Comparison of ENCODE assay signal across 9 mouse cellular contexts in the genomic region with DNA sequence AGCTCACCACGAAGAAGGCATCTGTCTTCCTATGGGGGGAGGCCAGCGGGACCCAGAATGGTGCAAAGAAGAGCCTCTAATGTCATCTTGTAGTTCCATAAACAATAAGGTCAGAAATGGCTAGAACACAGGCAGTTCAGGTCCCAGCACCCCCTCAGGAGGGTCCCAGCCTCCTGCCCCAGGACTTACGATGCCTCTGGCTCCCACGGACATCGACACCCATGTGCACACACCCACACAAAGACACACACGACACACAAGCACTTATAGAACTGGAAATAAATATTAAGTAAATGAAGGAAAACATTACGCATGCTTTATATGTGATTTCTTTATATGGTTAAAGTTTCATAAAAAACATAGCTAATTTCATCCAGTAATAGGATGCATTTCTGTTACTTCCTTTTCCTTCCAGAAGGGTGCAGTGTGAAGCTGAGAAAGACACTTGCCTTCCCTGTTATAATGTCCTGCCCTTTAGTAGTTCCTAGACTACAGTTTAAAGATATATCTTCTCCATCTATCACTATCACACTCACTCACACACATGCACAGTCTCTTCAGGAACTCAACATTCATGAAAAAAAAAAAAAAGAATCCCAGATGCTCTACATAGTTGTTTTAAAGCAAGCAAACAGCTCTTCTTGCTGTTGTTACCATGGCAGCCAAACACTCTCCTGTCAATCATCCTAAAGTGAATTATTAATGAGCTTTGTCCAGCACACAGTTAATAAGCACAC. TPM values are rescaled to one million over a fixed set of nuclear protein-coding genes. Genes with fewer than 3 reads are reported as not detected.
A peak's percentile ranks its signal among the peaks of the same experiment; 100 is the strongest.
DNase-seq lines count a peak whose midpoint lies in the region; ATAC-seq and TF ChIP-seq lines count a peak whose summit lies in the region.
"Had no signal": no experiment of that assay in that cellular context is flagged by ENCODE, and none has a peak within 500 bp of the region (broad histone marks: within the 10 kb centered on the region; RNA-seq: fewer than 3 reads in every experiment).

No protein-coding gene starts in this region.

- no peak overlapping the region for H3K9ac ChIP-seq in liver, embryonic 14.5 days (replicated peaks)
- no peak overlapping the region for H3K9ac ChIP-seq in liver, embryonic 11.5 days (ENCODE audit: low read depth, low read length)
- no peak overlapping the region for H3K9ac ChIP-seq in intestine, embryonic 16.5 days (ENCODE audit: low read depth, low read length)
- H3K9ac ChIP-seq: neural tube, embryonic 12.5 days had no signal

- no peak for ATAC-seq in liver, embryonic 14.5 days (ENCODE audit: insufficient read depth)
- ATAC-seq in liver, embryonic 11.5 days (replicated peaks; ENCODE audit: low FRiP score) = no peak
- ATAC-seq in intestine, embryonic 16.5 days = peak; percentile 38; the same call in 1 of the 2 replicates
- ATAC-seq in monocyte, adult 5-6 weeks (replicated peaks; ENCODE audit: insufficient number of reproducible peaks, low FRiP score, low TSS enrichment, poor library complexity, severe bottlenecking) = no peak

- WGBS in liver, embryonic 14.5 days (ENCODE audit: insufficient replicate concordance) = 69% methylated on average over 7 of the region's 7 CpGs
- WGBS in liver, embryonic 11.5 days = 75% methylated on average over 7 of the region's 7 CpGs
- WGBS in intestine, embryonic 16.5 days = 79% methylated on average over 7 of the region's 7 CpGs

- no peaks in the 10 kb centered on the region for H3K36me3 ChIP-seq in liver, embryonic 14.5 days (replicated peaks; ENCODE audit: control insufficient read depth, insufficient read depth, low read depth)
- H3K36me3 ChIP-seq in liver, embryonic 11.5 days (ENCODE audit: control insufficient read depth, insufficient read depth, low read length) = no peaks in the 10 kb centered on the region
- H3K36me3 ChIP-seq in intestine, embryonic 16.5 days (ENCODE audit: control insufficient read depth, insufficient read depth, low read length) = no peaks in the 10 kb centered on the region
- H3K36me3 ChIP-seq: neural tube, embryonic 12.5 days had no signal

- DNase-seq in liver, embryonic 14.5 days (ENCODE audit: low read depth in 3 of 3, low spot score in 3 of 3) = no peak
- no peak for DNase-seq in liver, embryonic 11.5 days (ENCODE audit: low spot score)
- DNase-seq in embryo, embryonic 11 days = peak; percentile 29
- peak; percentile 48 for DNase-seq in retina, postnatal 7 days (ENCODE audit: low read depth, low spot score)
- DNase-seq in adrenal gland, postnatal 25 days = no peak
- no peak for DNase-seq in left cerebral cortex, postnatal 4 days

- H3K4me3 ChIP-seq in liver, embryonic 14.5 days (ENCODE audit: insufficient read depth in 1 of 2, low read depth in 2 of 2, low read length in 2 of 2) = no peak overlapping the region
- no peak overlapping the region for H3K4me3 ChIP-seq in liver, embryonic 11.5 days (ENCODE audit: low read depth, low read length)
- H3K4me3 ChIP-seq in intestine, embryonic 16.5 days (ENCODE audit: low read length) = no peak overlapping the region
- H3K4me3 ChIP-seq: neural tube, embryonic 12.5 days had no signal

- no peaks in the 10 kb centered on the region for H3K9me3 ChIP-seq in liver, embryonic 14.5 days (ENCODE audit: control insufficient read depth, low read length)
- H3K9me3 ChIP-seq in liver, embryonic 11.5 days (ENCODE audit: control insufficient read depth, low read length) = no peaks in the 10 kb centered on the region
- no peaks in the 10 kb centered on the region for H3K9me3 ChIP-seq in intestine, embryonic 16.5 days (ENCODE audit: control insufficient read depth, low read length)
- H3K9me3 ChIP-seq: neural tube, embryonic 12.5 days had no signal

- TF ChIP-seq CTCF in liver, embryonic 14.5 days (IDR thresholded peaks at IDR 0.05; ENCODE audit: low read depth) = peak; percentile 35

- no peaks in the 10 kb centered on the region for H3K27me3 ChIP-seq in liver, embryonic 14.5 days (ENCODE audit: control insufficient read depth, insufficient read depth, low read length)
- H3K27me3 ChIP-seq in liver, embryonic 11.5 days (replicated peaks; ENCODE audit: control insufficient read depth, insufficient read depth, low read length) = no peaks in the 10 kb centered on the region
- no peaks in the 10 kb centered on the region for H3K27me3 ChIP-seq in intestine, embryonic 16.5 days (replicated peaks; ENCODE audit: control insufficient read depth, insufficient read depth, low read length)
- H3K27me3 ChIP-seq: neural tube, embryonic 12.5 days had no signal

- H3K4me1 ChIP-seq in liver, embryonic 14.5 days (replicated peaks; ENCODE audit: control insufficient read depth in 2 of 2, insufficient read depth in 2 of 2, low read length in 1 of 2) = no peaks in the 10 kb centered on the region
- no peaks in the 10 kb centered on the region for H3K4me1 ChIP-seq in liver, embryonic 11.5 days (replicated peaks; ENCODE audit: control insufficient read depth, insufficient read depth, low read length)
- H3K4me1 ChIP-seq in intestine, embryonic 16.5 days (ENCODE audit: control insufficient read depth, insufficient read depth, low read length) = no peaks in the 10 kb centered on the region
- H3K4me1 ChIP-seq: neural tube, embryonic 12.5 days had no signal

- no peak overlapping the region for H3K4me2 ChIP-seq in liver, embryonic 14.5 days (ENCODE audit: low read depth)
- no peak overlapping the region for H3K4me2 ChIP-seq in liver, embryonic 11.5 days
- no peak overlapping the region for H3K4me2 ChIP-seq in intestine, embryonic 16.5 days (ENCODE audit: low read depth, low read length)
- H3K4me2 ChIP-seq: neural tube, embryonic 12.5 days had no signal

- H3K27ac ChIP-seq in liver, embryonic 14.5 days = no peak overlapping the region
- H3K27ac ChIP-seq in liver, embryonic 11.5 days (ENCODE audit: low read depth, low read length) = no peak overlapping the region
- no peak overlapping the region for H3K27ac ChIP-seq in intestine, embryonic 16.5 days (ENCODE audit: low read length)
- H3K27ac ChIP-seq: neural tube, embryonic 12.5 days had no signal

- intact Hi-C loops in left cerebral cortex, postnatal 4 days (cut with DNase I) = loop anchor here (10.0 kb wide), 2 partner anchors 329 to 379 kb away; no protein-coding TSS in a partner anchor

- TF ChIP-seq EP300 in liver, embryonic 14.5 days (IDR thresholded peaks at IDR 0.05; ENCODE audit: low read depth) = no peak

RNA-seq across cellular contexts. Expression of a gene that starts 27.1 kb away (rescaled TPM):
- 0.29 and 0.44 TPM in 2 replicates for polyA plus RNA-seq in liver, embryonic 14.5 days (2012; rRNA removed)
- polyA plus RNA-seq in liver, embryonic 14.5 days (2014; fragmentation: Nextera tagmentation; extraction: Ambion mirVana) = 0.45 and 1.0 TPM in 2 replicates
- 0.23 and 0.43 TPM in 2 replicates for polyA plus RNA-seq in liver, embryonic 11.5 days (2014; fragmentation: Nextera tagmentation; extraction: Ambion mirVana)
- polyA plus RNA-seq in intestine, embryonic 16.5 days (2015; fragmentation: Nextera tagmentation; extraction: Ambion mirVana) = 0.13 and 0.26 TPM in 2 replicates
- 0.11 TPM in 1 of 3 replicates, not detected in the others for total RNA-seq in monocyte, adult 5-6 weeks (2017)
- total RNA-seq in adrenal gland, postnatal 25 days (2021) = 0.06 and 0.67 TPM in 2 replicates
- total RNA-seq in left cerebral cortex, postnatal 4 days (2021) = 100 to 1,000 TPM; 197 to 218 TPM

Comparison
In these comparisons a context has a peak if more than half of its experiments do, and no peak if none do; other contexts are left out.
1. DNase-seq: peak in embryo, embryonic 11 days (single experiment) and retina, postnatal 7 days (single experiment); none in liver, embryonic 14.5 days (0 of 3), liver, embryonic 11.5 days (single experiment), adrenal gland, postnatal 25 days (single experiment) and left cerebral cortex, postnatal 4 days (single experiment).
2. RNA of a gene that starts 27.1 kb away (total RNA-seq): 197 to 218 TPM in left cerebral cortex, postnatal 4 days; 0.06 to 0.67 TPM in adrenal gland, postnatal 25 days and 0.11 TPM in monocyte, adult 5-6 weeks; every median in the first group is over 100 times any median in the second.